Mouse (Mus musculus) liver, embryonic 14.5 days (tissue): ENCODE data around the gene Spen. TPM values are rescaled to one million over a fixed set of nuclear protein-coding genes. Genes with fewer than 3 reads are reported as not detected.
"Not testable (repeated sequence)": the region's sequence is repeated elsewhere in the genome, so short reads cannot be mapped to it uniquely, and the experiment has no call there.

Source experiments
- ATAC-seq: fragments of 200-750 bp; cut with Nextera tagmentation; 2 replicates; pipeline ENCODE4 v1.8.0; 2017; ENCODE audit warnings: moderate number of reproducible peaks, mild to moderate bottlenecking, moderate library complexity; ENCODE audit not compliant: insufficient read depth
- DNase-seq, 3 experiments: peaks; one replicate each; pipeline ENCODE4 v3.0.0-alpha.2; 2012 to 2013; ENCODE audit warnings: low read depth in 3 of 3, low spot score in 3 of 3
- H3K27ac ChIP-seq: fragments of 300-500 bp; sonication (generic); 2 replicates; pipeline ENCODE4 v1.5.1; 2014; ENCODE audit warnings: moderate library complexity, mild to moderate bottlenecking, control low read depth, inconsistent platforms
- H3K27me3 ChIP-seq: fragments of 300-500 bp; sonication (generic); 2 replicates; pipeline ENCODE4 v1.6.1; 2014; ENCODE audit warnings: mild to moderate bottlenecking, low read length, moderate library complexity; ENCODE audit not compliant: control insufficient read depth, insufficient read depth
- H3K36me3 ChIP-seq: fragments of 300-500 bp; sonication (generic); replicated peaks from 2 replicates; pipeline ENCODE4 v1.6.1; 2014; ENCODE audit warnings: low read depth; ENCODE audit not compliant: control insufficient read depth, insufficient read depth
- H3K4me1 ChIP-seq, 2 experiments: fragments of 200-500 bp in 1 of 2; fragments of 300-500 bp in 1 of 2; sonication (generic) in 1 of 2; replicated peaks; 2 replicates each; pipeline ENCODE4 v1.6.1; 2012 to 2014; ENCODE audit warnings: antibody characterized with exemption in 1 of 2, inconsistent platforms in 1 of 2, low read length in 1 of 2; ENCODE audit not compliant: control insufficient read depth in 2 of 2, insufficient read depth in 2 of 2
- H3K4me2 ChIP-seq: fragments of 300-500 bp; sonication (generic); 2 replicates; pipeline ENCODE4 v1.6.1; 2014; ENCODE audit warnings: low read depth, mild to moderate bottlenecking, control low read depth, moderate library complexity
- H3K4me3 ChIP-seq, 2 experiments: fragments of 200-500 bp in 1 of 2; fragments of 300-500 bp in 1 of 2; sonication (generic) in 1 of 2; 2 replicates each; pipeline ENCODE4 v1.5.1; 2012 to 2014; ENCODE audit warnings: low read depth in 2 of 2, low read length in 2 of 2, mild to moderate bottlenecking in 2 of 2, control low read depth in 1 of 2, inconsistent platforms in 1 of 2, moderate library complexity in 1 of 2; ENCODE audit not compliant: insufficient read depth in 1 of 2
- H3K9ac ChIP-seq: fragments of 300-500 bp; sonication (generic); replicated peaks from 2 replicates; pipeline ENCODE4 v1.6.1; 2014; ENCODE audit warnings: mild to moderate bottlenecking, control low read depth, moderate library complexity
- H3K9me3 ChIP-seq: fragments of 300-500 bp; sonication (generic); 2 replicates; pipeline ENCODE4 v1.6.1; 2016; ENCODE audit warnings: low read length, mixed read lengths; ENCODE audit not compliant: control insufficient read depth
- CTCF ChIP-seq: IDR thresholded peaks from 2 replicates; pipeline ENCODE4 v1.5.1; 2016; ENCODE audit warnings: antibody characterized with exemption, low read depth, control low read depth
- EP300 ChIP-seq: IDR thresholded peaks from 2 replicates; pipeline ENCODE4 v1.6.1; 2016; ENCODE audit warnings: antibody characterized with exemption, low read depth
- WGBS: fragments of 180-500 bp; shearing (Covaris S2); extraction: QIAGEN DNeasy Blood & Tissue Kit; methylation state at CpG from one replicate; pipeline ENCODE4 v1.1.7; 2014; ENCODE audit not compliant: insufficient replicate concordance; 5-methylcytosine and 5-hydroxymethylcytosine counted together
- polyA plus RNA-seq, 2 experiments: library from polyadenylated mRNA; depleted of rRNA in 1 of 2; stranded (reverse) in 1 of 2; unstranded in 1 of 2; fragments of >200 nt; fragmentation: Nextera tagmentation in 1 of 2; extraction: Ambion mirVana in 1 of 2; gene quantifications; 2 replicates each; pipeline versions ENCODE4 v1.2.1 to v1.2.3; 2012 to 2014

Gene Spen
- polyA plus RNA-seq, 2 experiments = 3.4 to 4.0 TPM

GRCm38 (mm10) chr4:141566187-141566586 lies 27.8 kb upstream of the Spen start:
- H3K9me3 ChIP-seq = no peaks in the 10 kb centered on the region
- no peaks in the 10 kb centered on the region for H3K36me3 ChIP-seq
- 73% methylated on average over 6 of the region's 6 CpGs for WGBS
- TF ChIP-seq EP300 = no peak
- no peak overlapping the region for H3K9ac ChIP-seq
- no peak overlapping the region for H3K4me2 ChIP-seq
- ATAC-seq = no peak
- DNase-seq = no peak
- no peak overlapping the region for H3K27ac ChIP-seq
- H3K27me3 ChIP-seq = no peaks in the 10 kb centered on the region
- H3K4me1 ChIP-seq = no peaks in the 10 kb centered on the region; a peak in 1 of 4 replicates
- no peak overlapping the region for H3K4me3 ChIP-seq

GRCm38 (mm10) chr4:141565325-141565724 lies 26.9 kb upstream of the Spen start:
- ATAC-seq (no peak), DNase-seq (no peak)
- no peak overlapping the region for H3K4me3 ChIP-seq
- H3K27ac ChIP-seq = no peak overlapping the region
- no peak for TF ChIP-seq EP300
- no peak for TF ChIP-seq CTCF
- WGBS = 58% methylated on average over 7 of the region's 7 CpGs
- H3K9me3 ChIP-seq = no peaks in the 10 kb centered on the region
- no peaks in the 10 kb centered on the region; a peak in 1 of 4 replicates for H3K4me1 ChIP-seq
- H3K36me3 ChIP-seq = no peaks in the 10 kb centered on the region
- no peak overlapping the region for H3K9ac ChIP-seq
- no peak overlapping the region for H3K4me2 ChIP-seq
- H3K27me3 ChIP-seq = no peaks in the 10 kb centered on the region

- H3K4me1 ChIP-seq = peaks cover 0 to under 1% of the 10 kb centered on the region in 2 experiments; a peak in 1 of 4 replicates
- 62% methylated on average over 3 of the region's 3 CpGs for WGBS
- H3K36me3 ChIP-seq = no peaks in the 10 kb centered on the region
- no peak overlapping the region for H3K27ac ChIP-seq
- ATAC-seq (no peak), DNase-seq (no peak)
- H3K9me3 ChIP-seq = no peaks in the 10 kb centered on the region
- no peak overlapping the region for H3K4me3 ChIP-seq
- H3K9ac ChIP-seq = no peak overlapping the region
- TF ChIP-seq EP300 (no peak), CTCF (no peak)
- no peak overlapping the region for H3K4me2 ChIP-seq
- no peaks in the 10 kb centered on the region for H3K27me3 ChIP-seq
Measured at GRCm38 (mm10) chr4:141564660-141565059, 26.3 kb upstream of the Spen start.

- no peak for TF ChIP-seq EP300
- TF ChIP-seq CTCF = no peak
- no peaks in the 10 kb centered on the region for H3K27me3 ChIP-seq
- H3K4me3 ChIP-seq = no peak overlapping the region
- no peaks in the 10 kb centered on the region for H3K36me3 ChIP-seq
- no peak overlapping the region for H3K9ac ChIP-seq
- no peak overlapping the region for H3K4me2 ChIP-seq
- no peak overlapping the region for H3K27ac ChIP-seq
- 78% methylated on average over 4 of the region's 4 CpGs for WGBS
- peaks cover 0 to 3% of the 10 kb centered on the region in 2 experiments; a peak in 2 of 4 replicates for H3K4me1 ChIP-seq
- no peaks in the 10 kb centered on the region for H3K9me3 ChIP-seq
- no peak for DNase-seq
- no peak for ATAC-seq
Measured at GRCm38 (mm10) chr4:141564209-141564608, 25.8 kb upstream of the Spen start.

GRCm38 (mm10) chr4:141562281-141562680 lies 23.9 kb upstream of the Spen start:
- Histone ChIP-seq H3K9me3 (no peaks in the 10 kb centered on the region), H3K9ac (no peak overlapping the region), H3K36me3 (no peaks in the 10 kb centered on the region), H3K27me3 (no peaks in the 10 kb centered on the region), H3K4me1 (peaks cover 6 to 14% of the 10 kb centered on the region in 2 experiments), H3K27ac (no peak overlapping the region), H3K4me3 (no peak overlapping the region), H3K4me2 (no peak overlapping the region)
- WGBS = 77% methylated on average over 11 of the region's 11 CpGs
- ATAC-seq (no peak), DNase-seq (no peak)
- TF ChIP-seq CTCF (no peak), EP300 (no peak)

- H3K4me3 ChIP-seq, H3K27ac ChIP-seq, DNase-seq, ATAC-seq, H3K9ac ChIP-seq, H3K9me3 ChIP-seq, H3K4me2 ChIP-seq, H3K36me3 ChIP-seq, H3K27me3 ChIP-seq: not testable (repeated sequence)
- 63% methylated on average over 5 of the region's 5 CpGs for WGBS
- peaks cover 6 to 14% of the 10 kb centered on the region in 2 experiments for H3K4me1 ChIP-seq
Measured at GRCm38 (mm10) chr4:141561331-141561919, 23.0 kb upstream of the Spen start.
